Mouse (Mus musculus) thymus, adult 2 months (tissue): ENCODE data around the gene Gsx2.

Source experiments
- CTCF ChIP-seq: fragments of 200-500 bp; IDR thresholded peaks from 2 replicates; pipeline ENCODE4 v1.5.1; 2012; ENCODE audit warnings: mild to moderate bottlenecking, control low read depth, low read length, moderate library complexity, borderline replicate concordance; ENCODE audit not compliant: control insufficient read depth, poor library complexity, insufficient read depth; ENCODE audit errors: extremely low read depth
- POLR2A ChIP-seq: fragments of 200-500 bp; IDR thresholded peaks from 2 replicates; pipeline ENCODE4 v1.6.1; 2012; ENCODE audit warnings: mild to moderate bottlenecking, low read length, control low read depth, moderate library complexity; ENCODE audit not compliant: control insufficient read depth, poor library complexity, insufficient read depth; ENCODE audit errors: extremely low read depth

DNA sequence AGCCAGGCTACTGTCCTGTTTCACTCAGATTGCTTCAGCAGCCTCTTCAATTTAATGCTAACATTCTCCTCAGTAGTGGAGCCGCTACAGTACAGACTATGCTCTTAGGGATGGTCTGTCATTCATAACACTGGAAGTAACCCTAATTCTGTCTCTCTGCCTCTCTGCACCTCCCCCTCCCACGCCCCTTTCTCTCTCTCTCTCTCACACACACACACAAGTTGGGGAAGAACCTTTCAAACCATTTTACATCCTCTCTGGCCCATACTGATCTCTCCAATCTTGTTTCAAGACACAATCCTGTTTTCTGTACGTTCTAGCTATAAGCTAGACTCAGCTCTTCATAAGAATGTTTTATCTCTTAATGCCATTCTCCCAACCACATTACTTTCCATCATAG lies 39.9 kb upstream of the Gsx2 start:
- no peak for TF ChIP-seq CTCF
- TF ChIP-seq POLR2A: no peak
